Mouse (Mus musculus) R1 (cell line): ENCODE measurements around the gene Nedd9.

Experiments
- DNase-seq: peaks from one replicate; pipeline ENCODE4 v3.0.0-alpha.2; 2018; ENCODE audit warnings: low read depth, low spot score

The Nedd9 gene

DNA sequence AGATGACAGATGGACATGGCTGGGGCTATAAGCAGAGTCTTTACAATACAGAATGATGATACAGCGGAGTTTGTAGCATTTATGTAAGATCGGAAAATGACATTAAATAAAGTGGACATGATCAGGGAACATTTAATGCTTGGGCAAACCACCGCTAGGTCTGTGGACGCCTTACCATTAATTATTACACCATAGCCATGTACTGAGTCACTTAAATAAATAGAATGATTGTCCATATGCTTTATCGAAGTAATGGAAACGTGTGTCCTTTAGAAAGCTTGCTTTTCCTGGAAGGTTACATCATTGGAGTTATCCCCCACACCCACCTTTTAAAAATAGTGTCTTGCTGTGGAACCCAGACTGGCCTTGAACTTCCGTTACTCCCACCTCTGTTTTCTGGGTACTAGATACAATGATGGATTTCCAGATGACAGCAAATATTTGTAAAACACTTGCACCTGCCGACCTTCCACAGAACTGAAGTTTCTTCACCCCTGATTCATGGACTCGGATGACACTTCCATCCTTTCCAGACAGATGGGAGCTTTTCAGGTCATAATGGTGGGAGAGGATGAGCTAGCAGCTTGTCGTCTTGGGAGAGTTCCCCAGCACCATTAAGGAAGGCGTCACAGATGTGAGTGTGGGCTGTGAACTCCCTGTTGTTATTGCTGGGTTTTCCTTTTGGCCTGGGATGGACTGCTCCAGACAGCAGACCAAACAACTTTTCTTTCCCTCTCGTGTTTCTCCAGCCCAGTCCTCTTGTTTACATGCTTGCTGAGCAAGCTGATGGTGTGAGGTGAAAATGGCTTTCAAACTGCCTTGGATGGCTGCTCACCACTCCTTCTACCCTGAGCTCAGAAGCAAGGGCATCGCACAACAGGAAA lies 76.7 kb downstream of the Nedd9 start:
- no peak for DNase-seq

DNA sequence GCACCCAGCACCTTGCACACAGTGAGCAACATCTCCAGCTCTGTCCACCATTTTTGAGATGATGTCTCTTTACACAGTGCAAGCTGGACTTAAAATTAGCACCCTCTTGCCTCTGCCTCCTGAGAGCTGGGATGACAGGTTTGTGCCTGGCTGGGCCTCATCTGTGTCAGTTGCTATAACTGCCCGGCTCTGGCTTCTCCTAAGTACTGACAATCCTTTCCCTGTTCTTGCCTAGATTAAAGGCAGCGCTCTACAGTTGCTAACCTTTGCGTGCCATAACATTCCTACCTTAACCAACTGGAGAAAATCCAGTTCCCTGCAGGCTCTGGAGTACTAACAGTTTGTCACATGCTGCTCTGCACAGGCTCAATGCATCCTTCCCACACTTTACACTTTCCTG lies 77.9 kb downstream of the Nedd9 start:
- DNase-seq, result no peak

DNA sequence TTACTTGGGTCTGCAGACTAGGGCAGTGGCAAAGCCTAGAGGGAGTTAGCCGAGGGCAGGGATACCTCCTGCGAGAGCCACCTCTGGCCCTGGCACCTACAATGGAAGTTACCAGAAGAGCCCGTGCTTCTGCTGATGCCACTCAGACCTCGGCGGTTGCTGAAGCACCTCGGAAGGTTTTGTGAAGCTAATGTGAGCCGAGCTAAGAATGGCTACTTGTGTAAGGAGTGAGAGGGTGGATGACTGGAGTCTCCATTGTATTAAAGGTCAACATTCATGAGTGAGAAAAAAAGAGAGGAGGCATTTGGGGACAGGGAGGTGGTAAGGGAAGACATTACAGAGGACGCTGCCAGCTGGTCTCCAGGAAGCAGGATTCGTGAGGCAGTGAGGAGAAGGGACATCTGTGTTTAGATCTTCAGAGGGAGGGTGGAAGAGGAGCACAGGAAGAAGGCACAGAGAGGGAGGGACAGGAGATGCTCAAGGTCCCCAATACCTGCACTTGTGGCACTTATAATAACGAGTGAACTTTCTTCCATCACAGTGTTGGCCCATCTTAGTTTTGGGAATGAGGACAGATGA lies 78.7 kb downstream of the Nedd9 start:
- DNase-seq, result no peak

DNA sequence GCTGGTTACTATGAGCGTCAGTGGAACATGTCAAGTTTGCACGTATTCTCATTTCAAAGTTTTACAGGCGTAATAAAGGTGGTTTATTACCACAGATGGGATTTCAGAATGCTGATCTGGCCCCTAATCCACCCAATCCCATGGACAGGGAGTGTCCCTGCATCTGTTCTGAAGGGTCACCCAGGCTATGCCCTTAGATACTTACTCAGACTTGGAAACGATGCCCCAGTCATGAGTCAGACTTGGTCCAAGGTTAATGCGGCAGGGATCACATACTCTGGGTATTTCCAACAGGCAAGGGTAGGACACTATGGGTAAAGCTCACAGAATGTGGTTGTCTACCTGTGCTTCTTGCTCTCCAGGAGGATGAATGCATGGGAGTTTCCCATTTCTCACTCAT lies 82.2 kb downstream of the Nedd9 start:
- no peak for DNase-seq

DNA sequence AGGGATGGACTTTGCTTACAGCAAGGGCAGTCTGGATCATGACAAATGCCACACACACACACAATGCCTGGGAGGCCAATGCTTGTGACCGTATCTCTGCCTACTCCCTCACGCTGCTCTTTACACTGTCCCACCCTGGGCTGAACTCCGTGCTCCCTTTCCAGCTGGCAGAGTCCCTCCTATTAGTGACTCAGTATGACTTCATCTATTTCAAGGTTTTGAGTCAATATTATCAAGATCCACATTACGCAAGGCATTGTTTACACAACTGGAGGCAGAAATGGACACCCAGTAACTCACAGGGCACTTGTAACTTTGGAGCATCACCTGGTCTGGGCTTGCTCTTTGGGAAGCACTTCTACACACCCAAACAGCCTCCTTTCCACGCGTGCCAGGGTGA lies 83.3 kb downstream of the Nedd9 start:
- no peak for DNase-seq

DNA sequence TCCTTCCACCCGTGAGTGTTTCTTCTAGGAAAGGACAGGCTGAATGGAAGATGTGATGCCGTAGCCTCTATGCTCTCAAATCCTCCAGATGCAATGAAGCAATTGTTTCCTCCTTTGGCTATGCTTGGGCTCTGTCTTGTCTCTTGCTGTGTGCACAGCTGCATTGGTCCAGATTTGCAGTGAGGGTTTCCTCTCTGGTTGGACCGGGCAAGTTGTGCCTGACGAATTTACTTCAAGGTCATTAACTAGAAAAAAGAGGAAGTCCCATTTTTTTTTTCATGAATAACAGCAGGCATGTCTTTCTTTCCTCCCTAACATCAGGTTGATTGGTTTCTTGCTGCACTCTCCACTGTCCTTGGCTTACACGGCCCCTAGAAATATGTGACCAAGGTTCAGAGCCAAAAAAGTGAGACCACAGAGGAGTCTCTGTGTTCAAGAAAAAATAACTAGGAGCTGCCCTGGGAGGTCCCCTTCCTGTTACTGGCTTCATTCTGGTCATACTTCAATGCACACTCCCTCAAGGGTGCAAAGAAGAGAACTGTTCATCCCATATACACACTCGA lies 84.6 kb downstream of the Nedd9 start:
- no peak for DNase-seq

DNA sequence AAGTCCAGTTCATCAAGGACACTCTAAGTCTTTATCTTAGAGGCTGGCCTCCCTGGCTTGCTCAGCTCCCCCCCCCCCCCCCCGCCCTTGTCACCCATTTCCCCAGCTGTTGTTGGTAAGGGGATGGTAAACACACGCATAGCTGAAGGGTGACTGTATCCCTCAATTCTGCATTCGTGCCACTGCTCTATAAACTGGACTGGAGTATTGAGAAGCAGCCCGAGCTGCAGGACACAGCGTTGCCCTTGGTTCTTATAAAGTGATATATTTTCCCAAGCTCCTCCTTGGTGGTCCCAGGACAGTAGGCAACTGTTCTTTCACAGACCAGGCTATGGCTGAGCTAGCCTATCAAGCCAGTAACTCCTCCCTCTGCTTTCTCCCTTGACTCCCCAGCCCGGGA lies 85.4 kb downstream of the Nedd9 start:
- no peak for DNase-seq

DNA sequence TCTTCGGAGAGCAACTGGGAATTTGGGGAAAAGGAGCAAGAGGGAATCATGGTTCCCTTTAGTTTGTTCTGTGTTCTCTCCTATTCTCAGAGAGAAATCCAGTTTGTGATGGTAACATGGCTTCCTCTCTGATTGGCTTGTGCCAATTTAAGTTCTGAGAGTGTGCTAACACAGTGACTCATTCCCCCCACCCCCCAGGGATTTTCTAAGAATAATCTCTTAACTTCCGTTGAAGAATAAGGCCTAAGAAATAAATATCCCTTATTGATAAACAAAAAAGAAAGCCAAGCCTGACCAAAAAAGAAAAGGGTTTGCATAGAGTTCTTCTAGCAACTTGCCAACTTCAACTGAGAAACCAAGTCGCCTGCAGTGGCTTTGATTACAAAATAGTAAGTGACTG lies 86.9 kb downstream of the Nedd9 start:
- no peak for DNase-seq

DNA sequence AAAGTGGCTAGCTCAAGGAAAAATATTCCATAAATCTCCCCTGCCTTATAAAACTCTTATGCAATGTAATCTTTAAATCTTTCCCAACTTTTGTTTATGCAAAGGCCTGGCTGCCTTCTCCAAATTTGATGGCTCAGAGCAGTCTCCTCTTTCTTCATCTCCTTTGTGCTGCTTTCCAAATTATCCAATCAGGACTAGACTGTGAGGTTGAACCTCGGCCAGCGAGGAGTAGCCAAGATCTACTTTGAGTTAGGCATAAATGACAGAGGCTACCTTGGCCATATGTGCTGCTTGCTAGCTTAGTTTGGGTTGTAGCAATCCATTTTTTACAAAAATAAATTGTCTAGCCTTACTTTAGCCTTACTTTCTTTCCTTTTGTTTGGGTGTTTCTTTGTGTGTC lies 95.0 kb downstream of the Nedd9 start:
- DNase-seq, result no peak

DNA sequence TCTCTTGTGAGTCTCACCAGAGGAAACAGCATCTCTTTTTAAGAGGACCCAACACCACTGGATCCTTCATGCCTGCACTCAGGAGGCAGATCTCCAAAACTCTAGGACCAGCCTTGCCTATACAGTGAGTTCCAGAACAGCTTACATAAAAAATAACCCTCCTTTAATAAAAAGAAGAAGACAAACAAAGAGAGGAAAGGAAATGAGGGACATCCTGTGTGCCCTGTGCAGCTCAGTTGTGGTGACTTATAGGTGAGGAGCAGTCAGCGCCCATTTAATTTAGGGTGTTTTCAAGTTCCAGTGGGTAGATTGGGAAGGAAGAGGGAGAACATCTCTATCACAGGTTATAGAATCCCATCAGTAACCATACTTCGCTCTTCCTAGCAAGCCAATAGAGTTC lies 96.5 kb downstream of the Nedd9 start:
- DNase-seq, result no peak

DNA sequence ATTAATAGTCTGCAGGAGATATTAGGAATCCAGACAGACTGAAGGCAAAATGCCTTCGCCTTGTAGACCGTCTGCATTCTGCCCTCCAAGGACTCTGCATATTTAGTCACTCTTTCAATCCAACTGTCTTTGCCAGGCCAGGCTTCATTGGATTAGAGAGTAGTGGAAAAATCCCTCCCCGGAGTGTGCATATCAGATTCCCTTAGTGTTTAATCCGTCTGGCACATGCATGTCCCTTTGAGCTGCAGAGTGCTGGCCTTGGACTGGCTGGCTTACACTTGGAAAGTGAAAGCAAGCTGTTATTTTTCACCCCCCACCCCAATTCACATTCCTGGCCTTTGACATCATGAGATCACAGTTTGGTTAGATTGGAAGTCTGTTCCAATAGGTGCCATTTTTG lies 100.6 kb downstream of the Nedd9 start:
- no peak for DNase-seq

DNA sequence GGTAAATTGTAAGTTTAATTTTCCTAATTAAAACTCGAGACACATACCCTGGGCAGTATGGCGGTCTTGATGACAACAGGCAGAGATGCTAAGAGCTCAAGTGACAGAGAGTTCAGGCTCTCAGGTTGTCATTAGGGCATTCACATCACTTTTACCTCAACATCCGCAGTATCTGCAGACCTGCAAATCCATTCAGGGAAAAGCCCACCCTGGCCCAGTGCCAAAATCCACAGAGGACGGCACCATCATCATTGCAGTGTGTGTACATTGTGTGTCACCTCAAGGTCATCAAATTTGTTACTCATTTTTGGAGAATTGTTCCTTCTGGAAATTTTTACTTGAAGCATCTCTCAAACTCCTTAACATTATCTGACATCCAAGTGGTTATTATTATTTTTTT lies 102.3 kb downstream of the Nedd9 start:
- no peak for DNase-seq

DNA sequence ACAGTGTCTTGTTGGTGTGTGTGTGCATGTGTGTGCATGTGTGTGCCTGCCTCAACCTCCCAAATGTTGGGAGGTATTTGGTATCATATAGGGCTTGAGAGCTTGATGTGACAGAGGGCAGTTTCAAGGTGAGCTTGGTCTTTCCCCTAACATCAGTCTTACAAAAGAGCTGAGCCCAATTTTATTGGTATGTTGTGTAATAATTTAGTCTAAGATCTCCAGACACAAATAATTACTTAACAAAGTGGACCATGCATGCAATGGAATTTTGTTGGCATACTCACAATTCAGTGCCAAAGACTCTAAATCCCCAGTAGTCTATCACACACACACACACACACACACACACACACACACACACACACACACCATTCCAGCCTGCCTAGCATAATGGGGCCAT lies 104.5 kb downstream of the Nedd9 start:
- no peak for DNase-seq

DNA sequence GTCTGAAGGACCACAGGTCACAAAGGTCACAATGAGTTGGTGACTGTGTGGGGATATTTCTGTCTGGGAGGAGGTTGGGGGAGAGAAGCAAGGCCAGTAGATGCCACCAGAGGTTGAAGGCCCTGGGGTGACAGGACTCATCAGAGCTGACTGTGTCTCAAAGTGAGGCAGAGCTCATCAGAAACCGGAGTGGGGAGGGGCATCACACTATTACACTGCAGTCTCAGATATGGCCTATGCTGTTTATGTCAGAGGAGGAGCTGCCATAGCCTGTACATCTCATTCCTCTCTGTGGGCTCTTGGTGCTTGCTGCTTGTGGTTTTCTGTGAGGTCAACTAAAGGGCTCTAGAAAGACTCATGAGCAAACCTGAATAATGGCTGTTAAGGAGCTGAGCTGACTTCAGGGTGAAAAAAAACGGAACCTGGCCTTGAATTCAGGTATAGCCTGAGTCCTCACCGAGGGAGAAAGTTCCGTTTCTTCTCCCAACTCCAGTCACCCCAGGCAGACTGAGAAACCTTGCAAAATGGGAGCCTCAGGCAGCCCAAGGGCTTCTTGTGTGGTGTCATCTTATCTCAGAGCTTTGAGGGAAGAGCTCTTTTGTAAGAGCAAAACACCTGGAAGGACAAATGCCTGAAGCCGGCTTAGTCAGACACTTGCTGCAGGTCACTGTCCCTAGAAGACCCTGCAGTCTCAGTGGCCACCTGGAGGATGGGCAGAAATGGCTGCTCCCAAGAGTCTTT lies 105.2 kb downstream of the Nedd9 start:
- no peak for DNase-seq

DNA sequence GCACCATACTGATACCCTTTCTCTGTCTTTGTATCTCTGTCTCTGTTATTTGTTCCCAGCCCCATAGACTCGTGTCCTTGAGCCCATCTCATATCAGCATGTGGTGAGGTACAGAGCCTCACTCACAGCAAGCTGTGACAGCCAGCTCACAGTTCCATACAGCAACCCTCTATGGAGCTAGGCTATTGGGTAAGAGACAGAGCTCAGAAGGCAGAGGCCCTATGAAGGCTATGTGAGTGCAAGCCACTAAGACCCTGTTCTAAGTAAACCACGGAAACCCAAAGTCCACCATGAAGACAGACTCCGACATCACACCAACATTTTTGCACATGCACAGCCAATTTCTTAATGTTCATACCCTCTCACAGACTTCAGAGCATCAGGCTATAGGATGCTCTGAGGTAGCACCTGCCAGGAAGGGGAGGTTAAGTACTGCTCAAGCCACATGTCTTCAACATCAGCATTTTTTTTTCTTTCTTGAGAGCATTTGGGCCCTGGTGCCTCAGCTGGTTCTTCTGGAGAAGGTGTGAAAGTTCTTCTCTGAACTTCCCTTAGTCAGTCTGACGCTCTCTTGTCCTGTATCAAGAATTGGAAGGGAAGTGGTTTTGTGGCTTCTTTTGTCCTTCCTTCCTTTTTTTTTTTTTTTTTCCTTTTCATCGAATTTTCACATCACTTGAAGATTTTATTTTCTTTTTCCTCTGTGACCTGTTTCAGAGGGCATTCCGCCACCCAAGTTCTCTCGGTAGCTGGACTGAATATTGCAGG lies 105.9 kb downstream of the Nedd9 start:
- DNase-seq, result no peak

DNA sequence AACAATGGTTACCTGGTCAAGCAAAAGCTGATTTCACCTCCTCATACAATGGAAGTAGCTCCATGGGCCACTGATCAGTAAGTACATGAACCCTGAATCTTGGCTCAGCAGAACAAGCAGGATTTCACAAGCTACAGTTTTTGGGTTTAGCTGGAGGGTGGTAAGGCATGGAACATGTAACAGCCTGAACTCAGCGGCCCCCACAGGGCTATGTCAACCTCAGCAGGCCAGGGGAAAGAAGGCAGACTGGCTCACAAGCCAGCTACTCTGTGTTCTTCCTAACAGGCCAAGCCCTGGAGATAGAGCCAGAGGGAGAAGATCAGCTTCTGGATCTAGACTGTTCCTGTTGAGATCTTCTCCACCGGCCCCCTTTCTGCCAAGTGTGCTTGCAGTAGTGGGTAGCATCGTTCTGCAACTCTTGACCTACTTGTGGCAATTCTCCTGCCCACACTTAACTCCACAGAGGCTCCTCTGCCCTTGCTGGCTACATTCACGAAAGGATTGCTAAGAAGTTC lies 107.2 kb downstream of the Nedd9 start:
- DNase-seq, result no peak

DNA sequence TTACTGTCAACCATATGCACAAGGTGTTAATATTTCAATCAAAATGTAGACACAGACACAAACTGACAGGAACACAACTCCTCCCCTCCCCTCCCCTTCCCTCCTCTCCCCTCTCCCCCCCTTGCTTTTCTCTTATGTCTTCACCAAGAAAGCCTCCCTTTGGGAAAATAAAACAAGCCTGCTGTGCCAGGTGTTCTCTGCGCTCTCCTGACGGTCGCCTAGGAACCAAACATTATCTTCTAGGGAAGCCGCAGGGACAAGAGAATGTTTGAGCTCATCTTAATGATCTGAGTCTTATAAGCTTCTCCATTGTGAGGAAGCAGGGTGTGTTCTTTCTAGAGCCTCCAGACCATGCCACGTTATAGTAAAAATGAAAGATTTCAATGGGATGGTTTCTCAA lies 108.7 kb downstream of the Nedd9 start:
- no peak for DNase-seq

DNA sequence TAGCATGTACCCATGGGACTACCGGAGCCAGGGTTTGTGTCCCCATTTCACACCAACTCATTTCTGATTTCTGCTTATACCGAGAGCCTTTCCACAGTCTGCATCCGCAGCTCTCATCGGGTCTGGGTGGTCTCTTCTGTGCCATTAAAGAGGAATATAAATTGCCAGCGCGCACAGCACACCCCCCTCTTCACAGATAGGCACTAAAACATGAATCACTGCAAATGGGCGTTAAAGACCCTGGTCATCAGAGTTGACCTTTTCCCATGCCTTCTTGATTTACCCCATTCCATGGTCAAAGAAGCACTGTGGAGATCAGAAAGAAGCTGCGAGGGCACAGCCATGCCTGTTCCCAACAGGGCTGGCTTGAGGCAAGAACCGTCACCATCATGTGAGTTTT lies 109.3 kb downstream of the Nedd9 start:
- DNase-seq, result no peak

DNA sequence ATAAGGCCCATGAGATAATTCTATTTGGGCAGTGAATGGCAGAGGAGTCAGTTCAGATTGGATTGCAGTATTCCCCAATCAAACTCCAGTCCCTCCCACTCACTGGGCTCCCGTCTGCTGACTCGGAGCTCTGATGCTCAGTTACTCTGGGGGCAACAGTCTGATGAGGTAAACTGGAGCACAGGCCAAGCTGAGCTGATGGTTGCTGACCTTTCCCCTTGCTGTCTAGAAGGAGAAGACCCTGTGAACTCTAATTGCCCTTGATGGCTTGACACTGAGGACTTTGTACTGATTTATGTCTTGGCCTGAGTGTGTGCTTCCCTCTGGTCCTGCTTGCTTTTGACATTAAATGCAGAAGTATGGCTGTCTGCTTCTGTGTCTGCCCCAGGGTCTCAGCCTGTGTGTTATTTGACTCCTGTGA lies 110.1 kb downstream of the Nedd9 start:
- DNase-seq, result no peak

DNA sequence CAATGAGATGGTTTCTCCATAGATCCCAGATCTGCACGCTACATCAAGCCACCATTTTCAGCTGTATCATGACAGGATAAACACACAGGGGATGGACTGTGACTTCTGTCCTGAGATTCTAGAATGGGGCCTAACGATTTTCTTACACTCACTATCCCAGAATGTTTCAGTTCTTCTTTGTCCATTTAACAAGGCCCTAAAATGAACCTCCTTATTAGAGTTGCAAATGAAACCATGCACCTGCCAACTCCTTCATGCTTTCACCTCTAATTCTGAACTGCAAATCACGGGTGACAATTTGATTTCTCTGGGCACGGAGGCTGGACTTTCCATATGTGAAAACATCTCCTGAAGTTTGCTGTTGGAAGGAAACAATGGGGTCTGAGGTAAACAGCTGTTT lies 111.1 kb downstream of the Nedd9 start:
- DNase-seq, result no peak

DNA sequence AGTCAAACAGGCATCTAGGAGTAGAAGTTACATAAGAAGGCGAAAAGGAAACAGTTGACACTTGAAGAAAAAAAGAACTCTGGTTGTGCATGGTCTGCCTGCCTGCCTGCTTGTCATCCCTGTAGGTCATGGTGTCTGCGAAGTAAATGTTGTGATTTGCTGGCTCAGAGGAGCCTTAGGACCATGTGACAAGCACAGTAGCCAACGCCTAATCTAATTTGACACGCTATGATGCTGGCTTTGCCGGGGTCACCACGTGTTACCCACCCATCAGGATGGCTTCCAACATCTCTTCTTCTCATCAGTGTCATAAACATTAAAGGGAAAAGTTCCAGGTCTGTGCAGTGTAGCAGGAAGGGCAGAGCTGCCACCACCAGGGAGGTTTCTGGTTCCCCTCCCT lies 111.5 kb downstream of the Nedd9 start:
- no peak for DNase-seq

DNA sequence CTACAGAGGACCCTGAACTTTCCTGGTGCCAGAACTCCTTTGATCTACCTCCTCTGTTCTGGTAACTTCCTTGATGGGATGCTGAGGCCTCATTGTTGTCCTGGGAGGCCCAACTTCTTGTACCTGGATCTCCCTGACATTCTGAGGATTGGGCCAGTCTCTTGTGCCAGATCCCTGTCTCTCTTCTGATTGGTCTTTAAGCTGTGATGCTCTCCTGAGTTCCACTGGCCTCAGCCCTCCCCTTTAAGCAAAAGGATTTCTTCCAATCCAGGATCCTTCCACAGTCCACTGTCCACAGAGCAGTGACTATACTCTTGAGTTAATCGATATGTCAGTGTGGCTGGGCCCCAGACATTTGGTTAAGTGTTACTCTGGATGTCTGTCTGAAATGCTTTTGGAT lies 112.3 kb downstream of the Nedd9 start:
- no peak for DNase-seq
